Comparison of ENCODE assay signal across 13 mouse cellular contexts in the genomic region with DNA sequence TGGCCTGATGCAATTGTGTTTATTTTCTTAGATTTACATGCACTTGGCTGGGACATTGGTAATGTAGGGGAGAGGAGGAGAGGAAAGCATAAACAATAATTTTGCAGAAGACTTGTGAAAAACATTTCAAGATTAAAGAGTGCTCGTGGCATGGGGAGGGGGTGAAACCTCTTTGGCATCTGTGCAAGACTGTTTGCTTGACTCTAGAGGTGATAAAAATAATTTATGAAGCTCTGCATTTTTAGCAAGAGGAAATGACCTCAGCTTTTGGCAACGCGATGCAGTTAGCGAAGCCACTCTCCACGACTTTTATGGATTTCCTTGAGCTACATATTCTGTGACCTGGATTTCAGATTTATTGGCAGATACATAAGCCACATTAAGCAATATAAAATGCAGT. TPM values are rescaled to one million over a fixed set of nuclear protein-coding genes. Genes with fewer than 3 reads are reported as not detected.
DNase-seq lines count a peak whose midpoint lies in the region; ATAC-seq and TF ChIP-seq lines count a peak whose summit lies in the region.
"Had no signal": no experiment of that assay in that cellular context is flagged by ENCODE, and none has a peak within 500 bp of the region (broad histone marks: within the 10 kb centered on the region; RNA-seq: fewer than 3 reads in every experiment).

No protein-coding gene starts in this region.

- TF ChIP-seq CTCF in lung, postnatal 0 days (IDR thresholded peaks at IDR 0.05): no peak

- no peaks in the 10 kb centered on the region for H3K27me3 ChIP-seq in lung, postnatal 0 days (replicated peaks; ENCODE audit: insufficient read depth, low read length)
- H3K27me3 ChIP-seq in forebrain, embryonic 14.5 days (replicated peaks; ENCODE audit: control insufficient read depth, insufficient read depth, low read length): no peaks in the 10 kb centered on the region
- H3K27me3 ChIP-seq: embryonic facial prominence, embryonic 13.5 days; liver, embryonic 15.5 days had no signal

- intact Hi-C loops in gastrocnemius, postnatal 14 days (cut with DNase I; ENCODE audit: low total_unique reads): no loop called here
- intact Hi-C loops in gastrocnemius, postnatal 36 days (cut with DNase I): no loop called here

- no peaks in the 10 kb centered on the region for H3K9me3 ChIP-seq in lung, postnatal 0 days (ENCODE audit: low read length)
- no peaks in the 10 kb centered on the region for H3K9me3 ChIP-seq in forebrain, embryonic 14.5 days (replicated peaks; ENCODE audit: control insufficient read depth, low read length)
- H3K9me3 ChIP-seq: embryonic facial prominence, embryonic 13.5 days; hindbrain, embryonic 10.5 days; liver, embryonic 15.5 days had no signal

- no peak overlapping the region for H3K4me2 ChIP-seq in lung, postnatal 0 days (replicated peaks; ENCODE audit: low read depth, low read length)
- H3K4me2 ChIP-seq in forebrain, embryonic 14.5 days (ENCODE audit: low read length): no peak overlapping the region
- H3K4me2 ChIP-seq: embryonic facial prominence, embryonic 13.5 days; liver, embryonic 15.5 days had no signal

- no peak overlapping the region for H3K9ac ChIP-seq in lung, postnatal 0 days (replicated peaks; ENCODE audit: low read depth)
- no peak overlapping the region for H3K9ac ChIP-seq in forebrain, embryonic 14.5 days (ENCODE audit: low read length)
- H3K9ac ChIP-seq: embryonic facial prominence, embryonic 13.5 days; liver, embryonic 15.5 days had no signal

- WGBS in lung, postnatal 0 days: 23% methylated on average over 5 of the region's 5 CpGs
- WGBS in macrophage (ENCODE audit: missing documents): 8% methylated on average over 5 of the region's 5 CpGs
- 76% methylated on average over 5 of the region's 5 CpGs for WGBS in forebrain, embryonic 14.5 days

- H3K4me1 ChIP-seq in lung, postnatal 0 days (ENCODE audit: insufficient read depth, low read depth, low read length): no peaks in the 10 kb centered on the region
- peaks cover 27% of the 10 kb centered on the region for H3K4me1 ChIP-seq in forebrain, embryonic 14.5 days (ENCODE audit: control insufficient read depth, insufficient read depth, low read length)
- H3K4me1 ChIP-seq: hindbrain, embryonic 10.5 days; liver, embryonic 15.5 days had no signal

- no peaks in the 10 kb centered on the region for H3K36me3 ChIP-seq in lung, postnatal 0 days (ENCODE audit: insufficient read depth, low read length)
- no peaks in the 10 kb centered on the region for H3K36me3 ChIP-seq in macrophage (ENCODE audit: inconsistent target)
- no peaks in the 10 kb centered on the region for H3K36me3 ChIP-seq in forebrain, embryonic 14.5 days (ENCODE audit: control insufficient read depth, insufficient read depth, low read length)
- H3K36me3 ChIP-seq: embryonic facial prominence, embryonic 13.5 days; hindbrain, embryonic 10.5 days; liver, embryonic 15.5 days had no signal

- H3K79me2 ChIP-seq in macrophage (ENCODE audit: inconsistent target): no peaks in the 10 kb centered on the region

- peak; percentile 9 for DNase-seq in gastrocnemius, postnatal 14 days
- no peak for DNase-seq in gastrocnemius, postnatal 36 days
- no peak for DNase-seq in lung, postnatal 0 days (ENCODE audit: low spot score)
- no peak for DNase-seq in lung, postnatal 25 days (ENCODE audit: low spot score)
- DNase-seq in kidney, adult 9 months: peak; percentile 17
- DNase-seq in thymus, postnatal 25 days: no peak
- no peak for DNase-seq in forebrain, embryonic 14.5 days (ENCODE audit: low spot score)
- DNase-seq: cerebellum, adult 11 months; layer of hippocampus, postnatal 36 days had no signal

- ATAC-seq in lung, postnatal 0 days: peak; percentile 35
- no peak for ATAC-seq in forebrain, embryonic 14.5 days

- no peak for TF ChIP-seq EP300 in lung, postnatal 0 days (IDR thresholded peaks at IDR 0.05)

- no peak overlapping the region for H3K4me3 ChIP-seq in lung, postnatal 0 days (ENCODE audit: low read depth, low read length)
- H3K4me3 ChIP-seq in macrophage (ENCODE audit: inconsistent target): no peak overlapping the region
- no peak overlapping the region for H3K4me3 ChIP-seq in forebrain, embryonic 14.5 days (ENCODE audit: low read depth, low read length)
- H3K4me3 ChIP-seq: embryonic facial prominence, embryonic 13.5 days; hindbrain, embryonic 10.5 days; liver, embryonic 15.5 days had no signal

- no peak overlapping the region for H3K27ac ChIP-seq in lung, postnatal 0 days (ENCODE audit: low read length)
- peak overlapping the region; percentile 1; the same call in 1 of the 2 replicates for H3K27ac ChIP-seq in macrophage
- H3K27ac ChIP-seq in forebrain, embryonic 14.5 days (ENCODE audit: low read depth, low read length): no peak overlapping the region
- H3K27ac ChIP-seq: embryonic facial prominence, embryonic 13.5 days; hindbrain, embryonic 10.5 days; liver, embryonic 15.5 days had no signal

RNA-seq across cellular contexts. Expression of gene Ccdc93, which starts 36.1 kb away (rescaled TPM):
- 10 to 100 TPM in 1 of 2 experiments, 1 to 10 TPM in 1; 9.5 to 10.8 TPM for total RNA-seq in gastrocnemius, postnatal 14 days (2021)
- total RNA-seq in gastrocnemius, postnatal 36 days (2021): 1 to 10 TPM; 8.9 to 9.2 TPM
- polyA plus RNA-seq in lung, postnatal 0 days (2015; fragmentation: Nextera tagmentation; extraction: Ambion mirVana): 3.4 and 4.7 TPM in 2 replicates
- total RNA-seq in macrophage (2018; cell fraction: chromatin; rRNA removed): 100 to 1,000 TPM; 139 to 353 (median 185) TPM
- total RNA-seq in macrophage (2018; cell fraction: cytosol; rRNA removed): 10 to 100 TPM; 19.8 to 34.2 (median 26.0) TPM
- 100 to 1,000 TPM in 11 of 26 experiments, 10 to 100 TPM in 15; 58.5 to 173 (median 91.7) TPM for total RNA-seq in macrophage (2018; cell fraction: nucleus; rRNA removed)
- polyA plus RNA-seq in macrophage (2018): 21.4 to 22.4 TPM (median 21.6 TPM) in 3 replicates
- 5.8 and 8.2 TPM in 2 replicates for polyA plus RNA-seq in forebrain, embryonic 14.5 days (2014; fragmentation: Nextera tagmentation; extraction: Ambion mirVana)

Comparison
In these comparisons a context has a peak if more than half of its experiments do, and no peak if none do; other contexts are left out.
1. DNase-seq: peak in gastrocnemius, postnatal 14 days (single experiment) and kidney, adult 9 months (single experiment); none in gastrocnemius, postnatal 36 days (0 of 2), lung, postnatal 0 days (single experiment), lung, postnatal 25 days (single experiment), thymus, postnatal 25 days (single experiment) and forebrain, embryonic 14.5 days (single experiment).